Mouse (Mus musculus) cerebellum, postnatal 4 days (tissue): ENCODE data around the gene Uxs1.

Source experiments
- DNase-seq, 2 experiments: peaks; one replicate each; pipeline ENCODE4 v3.0.0; 2022; ENCODE audit warnings: low spot score in 2 of 2, mixed read lengths in 1 of 2

The Uxs1 gene

DNA sequence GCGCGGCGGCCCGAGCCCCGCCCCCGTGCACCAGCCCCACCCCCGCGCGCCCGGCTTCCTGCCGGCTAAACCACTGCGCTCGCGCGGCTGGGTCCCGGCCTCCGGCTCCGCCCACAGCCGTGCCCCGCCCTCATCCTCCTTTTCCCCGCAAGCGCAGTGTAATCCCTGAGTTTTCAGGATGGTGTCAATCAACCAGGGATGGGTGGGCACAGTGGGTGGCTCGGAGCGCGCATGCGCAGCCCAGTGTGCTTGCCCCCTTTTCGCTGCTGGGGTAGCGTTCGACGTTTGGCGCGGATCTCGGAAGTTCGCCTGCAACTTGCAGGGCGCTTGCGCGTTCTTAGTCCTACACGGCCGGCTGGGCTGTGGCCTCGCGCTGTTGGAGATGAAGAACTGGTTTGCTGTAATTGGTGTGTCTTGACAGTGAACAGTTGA is at the start of gene Uxs1:
Gene Uxs1 (minus strand): TSS at position 38 of the 432 bp plus-strand sequence.
- peak; percentile 93 to 99 for DNase-seq

DNA sequence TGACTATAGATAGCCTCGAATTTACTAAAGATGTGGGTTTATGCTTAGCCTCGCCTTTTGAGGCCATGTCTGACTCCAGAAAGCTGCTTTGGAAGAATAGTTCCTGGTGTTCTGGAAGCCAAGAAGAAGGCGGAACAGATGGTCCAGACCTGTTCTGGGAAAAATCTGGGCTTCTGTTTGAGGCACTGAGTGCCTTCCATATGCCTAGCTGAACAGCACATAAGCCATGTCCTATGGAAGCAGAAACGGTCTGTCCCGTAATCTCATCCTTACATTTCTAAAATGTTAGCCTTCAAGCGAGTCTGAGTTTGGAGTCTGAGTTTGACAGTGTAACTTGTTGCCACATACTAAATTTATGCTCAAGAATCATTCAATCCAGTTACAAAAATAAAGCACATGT is 49.6 kb upstream of the Uxs1 start:
- no peak for DNase-seq

DNA sequence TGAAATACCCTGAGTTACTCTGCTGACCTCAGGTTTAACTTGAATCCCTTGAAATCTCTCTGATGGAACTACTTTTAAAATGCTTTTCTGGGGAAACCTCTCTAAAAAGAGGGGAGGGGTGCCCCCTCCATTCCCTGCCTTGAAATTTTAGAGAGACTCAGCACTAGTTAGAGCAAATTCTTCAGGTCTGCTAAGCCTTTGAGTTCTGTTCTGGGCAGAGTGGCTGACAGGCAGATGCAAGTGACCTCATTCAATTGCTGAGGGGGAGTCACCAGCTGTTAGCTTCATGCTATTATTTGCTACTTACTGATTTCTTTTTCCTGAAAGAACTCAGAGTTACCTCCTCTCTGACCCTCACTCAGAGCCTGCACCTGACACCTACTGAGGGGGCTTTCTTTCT is 43.5 kb upstream of the Uxs1 start:
- no peak for DNase-seq

DNA sequence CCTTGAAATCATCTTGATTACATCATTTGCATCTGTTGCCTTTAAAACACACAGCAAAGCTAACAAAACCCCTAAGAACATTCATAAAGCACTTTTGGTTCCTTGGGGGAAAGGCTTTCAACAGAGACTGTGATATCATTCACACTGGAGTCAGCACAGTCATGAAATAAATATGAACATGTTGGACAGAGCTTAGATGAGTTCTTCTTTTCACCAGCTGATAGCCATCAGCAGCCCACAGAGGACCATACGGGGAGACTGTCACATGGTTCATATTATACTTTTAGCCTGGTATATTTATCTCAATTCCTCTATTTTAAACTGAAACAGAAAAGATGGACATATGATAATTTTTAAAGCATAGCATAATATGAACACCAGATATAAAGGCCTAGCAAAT is 40.9 kb upstream of the Uxs1 start:
- DNase-seq: no peak

DNA sequence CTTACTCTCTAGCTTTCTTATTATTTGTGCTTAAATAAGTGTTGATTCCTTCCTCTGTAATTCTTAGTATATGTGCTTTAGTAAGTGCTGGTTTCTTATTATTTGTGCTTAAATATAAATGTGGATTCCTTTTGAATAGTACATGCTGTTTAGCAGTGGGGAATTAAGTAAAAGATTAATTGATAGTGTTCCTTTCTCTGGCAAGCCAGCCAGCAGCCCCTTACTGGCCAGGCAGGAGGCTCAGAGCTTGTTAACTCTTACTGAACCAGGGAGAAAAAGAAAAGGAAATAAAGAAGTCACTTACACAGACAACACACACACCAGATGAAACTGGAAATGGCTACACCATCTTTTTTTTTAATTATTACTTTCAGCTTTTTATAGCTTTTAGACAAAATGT is 37.2 kb upstream of the Uxs1 start:
- no peak for DNase-seq

DNA sequence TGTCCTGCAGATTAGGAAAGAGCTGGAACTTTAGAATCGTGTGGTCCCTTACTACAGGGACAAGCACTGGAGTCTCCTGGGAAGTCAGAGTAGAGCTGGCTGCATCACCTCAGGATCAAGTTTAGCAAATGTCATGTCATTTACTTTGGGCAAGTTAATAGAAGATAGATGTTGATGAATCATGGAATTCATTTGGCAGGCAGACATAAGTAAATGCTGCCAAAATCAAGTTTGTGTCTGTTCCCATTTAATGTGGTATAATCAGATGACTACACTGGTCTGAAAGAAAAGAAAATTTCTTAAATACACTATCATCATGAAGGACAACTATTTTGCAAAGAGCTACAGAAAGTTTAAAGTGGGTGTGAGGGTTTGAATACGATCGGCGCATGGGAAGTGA is 35.0 kb upstream of the Uxs1 start:
- no peak for DNase-seq

DNA sequence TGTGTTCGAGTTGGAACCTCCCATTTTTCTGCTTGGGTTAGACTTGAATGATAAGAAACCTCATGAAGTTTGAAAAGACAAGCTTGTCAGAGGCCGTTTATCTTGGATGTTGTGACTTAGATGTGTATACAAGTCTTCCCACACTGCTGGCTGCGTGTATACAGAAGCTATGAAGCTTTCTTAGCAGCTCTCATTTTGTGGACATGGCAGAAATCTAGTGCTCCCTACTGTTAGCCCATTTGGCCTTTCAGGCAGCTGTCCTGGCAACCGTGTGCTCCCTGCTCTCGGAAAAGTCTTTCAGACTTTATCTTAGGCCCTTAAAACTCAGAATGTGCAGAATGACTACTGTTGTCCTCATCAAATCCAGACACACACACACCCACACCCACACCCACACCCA is 31.4 kb upstream of the Uxs1 start:
- no peak for DNase-seq

DNA sequence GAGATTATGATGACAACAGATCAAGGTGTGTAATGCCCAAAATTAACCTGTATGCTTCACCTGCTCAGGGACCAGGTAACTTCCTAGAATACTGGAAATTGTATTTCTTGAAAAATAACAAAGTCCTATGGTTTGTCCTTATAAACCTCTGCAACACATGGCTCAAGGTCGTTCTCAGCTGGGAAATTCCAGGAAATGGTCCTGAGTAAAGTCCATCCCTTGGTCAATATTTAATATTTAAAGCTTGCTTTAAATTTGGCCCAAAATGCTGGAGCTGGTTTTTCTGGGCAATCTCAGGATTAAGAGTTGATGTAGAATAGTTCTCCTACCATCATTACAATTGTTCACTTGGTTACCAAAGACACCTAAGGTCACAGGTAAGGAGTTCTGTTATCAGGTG is 30.1 kb upstream of the Uxs1 start:
- no peak for DNase-seq

DNA sequence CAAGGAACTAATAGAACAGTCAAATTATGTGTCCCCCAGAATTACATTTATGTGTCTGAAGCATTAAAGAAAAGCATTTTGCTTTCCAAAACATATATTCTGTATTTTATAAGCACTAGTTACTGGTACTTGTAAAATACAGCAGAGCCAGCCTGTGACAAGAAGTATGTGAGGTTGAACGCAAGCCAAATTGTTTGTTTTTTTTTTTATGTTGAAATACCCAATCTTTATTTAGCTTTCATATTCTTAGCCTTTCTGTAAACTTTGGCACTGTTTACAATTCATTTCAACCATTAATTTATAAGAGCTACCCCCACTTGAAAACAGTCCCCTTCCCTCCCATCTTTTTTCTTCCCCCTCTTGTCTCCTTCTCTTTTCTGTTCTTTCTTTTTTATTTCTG is 28.0 kb upstream of the Uxs1 start:
- no peak for DNase-seq

DNA sequence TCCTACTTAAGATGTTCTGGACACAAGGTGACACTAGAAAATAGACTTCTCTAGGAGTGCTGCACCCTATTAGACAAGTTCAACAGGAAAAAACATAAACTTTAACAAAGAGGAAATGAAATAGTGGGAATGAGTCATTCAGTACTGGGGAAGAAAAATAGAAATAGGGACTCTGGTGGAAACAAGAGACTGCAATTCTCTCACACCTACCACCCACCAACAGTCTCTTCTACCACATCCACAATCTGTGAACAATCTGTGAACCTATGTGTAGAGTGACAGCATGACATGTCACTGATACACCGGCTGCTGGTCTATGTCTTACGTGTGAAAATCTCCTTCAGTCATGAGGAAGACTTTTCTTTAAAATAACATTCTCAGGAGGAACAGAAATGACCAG is 15.8 kb upstream of the Uxs1 start:
- DNase-seq: no peak

DNA sequence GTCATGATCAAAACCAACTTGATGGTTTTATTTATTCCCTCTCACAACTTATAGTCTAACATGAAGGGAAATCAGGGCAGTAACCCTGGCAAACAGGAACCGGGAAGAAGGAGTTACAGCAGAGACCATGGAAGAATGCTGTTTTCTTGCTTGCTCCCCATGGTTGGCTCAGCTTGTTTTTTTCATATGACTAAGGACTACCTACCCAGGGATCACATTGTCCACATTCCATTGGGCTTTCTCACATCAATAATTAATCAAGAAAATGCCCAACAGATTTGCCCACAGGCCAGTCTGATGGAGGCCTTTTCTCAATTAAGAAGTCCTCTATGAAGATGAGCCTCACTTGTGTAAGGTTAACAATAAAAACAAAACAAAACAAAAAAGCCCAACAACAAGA is 9.6 kb upstream of the Uxs1 start:
- no peak for DNase-seq

DNA sequence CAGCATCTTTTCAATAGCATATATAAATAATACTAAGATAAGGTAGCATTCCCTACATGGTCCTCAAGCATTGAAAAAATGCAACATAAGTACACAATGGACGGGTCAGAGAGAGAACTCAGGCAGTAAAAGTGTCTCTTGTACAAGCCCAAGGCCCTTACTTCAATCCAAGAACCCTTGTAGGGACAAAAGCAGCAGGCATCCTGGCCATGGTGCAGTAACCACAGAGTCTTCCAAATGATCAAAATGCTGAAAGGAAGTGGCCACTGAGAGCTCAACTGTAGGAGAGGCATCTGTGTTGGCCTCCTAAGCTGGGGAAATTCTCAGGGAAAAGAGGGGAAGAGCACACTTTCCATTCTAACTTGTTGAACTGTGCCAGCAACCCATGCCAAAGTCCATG is 2.5 kb upstream of the Uxs1 start:
- no peak for DNase-seq

DNA sequence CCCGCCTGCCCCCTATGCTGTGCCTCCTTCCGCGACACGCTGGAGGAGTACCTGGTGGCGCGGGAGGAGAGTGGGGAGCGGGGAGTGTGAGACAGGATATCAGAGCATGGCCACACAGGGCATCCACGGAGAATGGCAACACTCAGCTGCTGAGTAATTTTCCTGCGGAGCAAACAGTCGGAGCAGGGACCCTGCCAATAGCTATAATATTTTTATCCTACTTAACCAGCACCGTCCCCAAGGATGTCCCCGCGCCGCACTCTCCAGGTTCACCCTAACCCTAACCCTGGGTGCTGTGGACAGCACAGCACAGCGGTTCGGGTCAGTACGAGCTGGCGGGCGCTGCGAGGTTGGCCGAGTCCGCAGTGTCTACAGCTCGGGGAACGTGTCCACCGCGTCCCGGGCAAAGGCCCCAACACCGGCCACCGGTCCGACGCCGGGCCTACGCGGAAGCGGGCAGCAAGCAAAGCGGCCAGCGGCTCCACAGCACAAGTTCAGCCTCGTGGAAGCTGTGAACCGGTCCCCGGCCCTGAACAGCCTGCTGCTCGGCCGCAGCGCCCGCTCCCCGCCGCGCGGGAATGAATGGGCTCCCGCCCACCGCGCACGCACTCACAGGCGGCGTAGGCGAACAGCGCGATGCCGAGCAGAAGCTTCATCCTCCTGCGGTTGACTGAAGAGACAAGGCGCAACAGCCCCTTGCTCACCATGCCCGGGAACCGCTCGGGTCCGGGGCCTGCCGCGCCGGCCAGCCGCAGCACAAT is 418 bp downstream of the Uxs1 start:
- DNase-seq: peak in 1 of 2 experiments; percentile 21

DNA sequence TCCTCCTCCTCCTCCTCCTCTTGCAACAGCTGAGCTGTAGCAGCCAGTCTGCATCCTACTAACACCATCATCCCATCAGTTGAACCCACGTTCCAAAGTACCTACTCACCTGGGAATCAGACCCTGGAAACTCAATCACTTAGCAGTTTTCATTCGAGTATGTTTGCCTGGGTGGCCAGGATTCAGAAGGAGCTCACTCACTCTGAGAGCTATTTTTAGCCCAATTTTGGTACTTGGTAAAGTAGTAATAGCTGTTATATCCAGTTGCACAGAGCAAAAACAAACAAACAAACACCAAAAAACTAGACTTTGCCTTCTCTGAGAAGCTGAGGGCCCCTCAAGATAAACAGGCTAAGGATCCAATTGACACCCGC is 985 bp downstream of the Uxs1 start:
- no peak for DNase-seq

DNA sequence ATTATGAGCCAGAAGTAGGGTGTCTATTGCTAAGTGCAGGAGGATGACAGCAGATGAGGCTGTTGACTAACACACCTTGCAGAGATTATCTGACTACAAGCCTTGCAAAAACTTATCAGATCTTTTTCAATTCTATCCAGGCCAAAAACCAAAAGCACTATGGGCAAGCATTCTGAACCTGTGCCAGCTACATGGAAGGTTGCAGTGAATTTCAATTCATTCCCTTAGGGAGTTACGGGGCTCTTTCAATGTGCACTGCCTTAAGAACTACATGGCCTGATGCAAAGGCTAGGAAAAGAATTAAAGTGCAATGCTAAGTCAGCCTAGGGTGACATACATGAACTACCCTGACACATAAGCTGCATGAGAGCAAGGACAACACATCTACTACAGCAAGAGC is 4.2 kb downstream of the Uxs1 start:
- DNase-seq: no peak

DNA sequence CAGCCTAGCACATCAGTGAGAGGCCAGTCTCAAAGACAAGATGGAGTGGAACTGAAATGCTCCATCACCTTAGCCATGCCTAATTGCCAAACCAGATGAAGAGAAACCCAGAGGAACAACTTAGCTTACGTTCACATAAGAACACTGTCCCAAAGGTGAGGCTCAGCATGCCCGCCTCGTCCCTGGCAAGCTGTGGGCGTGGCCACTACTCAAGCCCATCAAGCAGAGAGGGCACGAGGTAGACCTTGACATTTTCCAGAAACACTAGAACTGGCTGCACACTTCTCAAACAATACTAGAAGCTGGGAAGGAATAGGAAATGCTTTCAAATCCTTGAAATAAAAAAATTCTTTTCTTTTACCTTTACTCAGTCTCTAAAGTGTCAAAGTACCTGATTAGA is 5.0 kb downstream of the Uxs1 start:
- no peak for DNase-seq

DNA sequence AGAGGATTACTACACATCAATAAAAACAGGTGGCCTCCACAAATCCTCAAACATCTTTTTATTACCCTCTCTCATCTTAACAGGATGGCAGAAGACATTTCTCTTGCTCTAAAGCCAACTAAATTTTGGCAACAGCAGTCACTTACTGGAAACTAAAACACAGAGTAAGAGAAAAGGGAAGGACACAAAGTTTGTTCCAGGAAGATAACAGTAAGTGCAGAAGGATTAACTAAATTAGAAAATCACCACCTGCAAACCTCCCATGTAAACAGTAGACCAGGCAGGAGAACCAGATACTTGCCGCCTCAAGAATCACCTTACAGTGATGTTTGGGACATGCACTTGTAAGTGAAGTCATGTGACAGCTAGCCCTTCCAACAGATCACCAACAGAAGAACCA is 5.8 kb downstream of the Uxs1 start:
- DNase-seq: no peak

DNA sequence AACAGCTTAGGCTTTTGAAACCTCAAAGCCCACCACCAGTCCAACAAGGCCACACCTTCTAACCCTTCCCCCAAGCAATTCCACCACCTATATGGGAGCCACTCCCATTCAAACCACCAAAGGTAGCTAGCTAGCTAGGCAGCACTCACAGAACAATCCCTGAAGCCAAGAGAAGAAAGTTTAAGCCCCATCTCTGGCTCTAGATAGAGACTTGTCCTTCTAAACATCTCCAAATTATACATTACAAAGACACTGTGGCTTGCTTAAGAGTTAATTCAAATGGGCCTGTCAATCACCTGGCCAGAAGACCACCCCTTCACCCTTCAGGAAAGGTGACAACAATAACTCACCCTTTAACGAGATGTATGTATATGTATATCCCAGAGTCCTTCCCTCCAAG is 7.0 kb downstream of the Uxs1 start:
- DNase-seq: no peak

DNA sequence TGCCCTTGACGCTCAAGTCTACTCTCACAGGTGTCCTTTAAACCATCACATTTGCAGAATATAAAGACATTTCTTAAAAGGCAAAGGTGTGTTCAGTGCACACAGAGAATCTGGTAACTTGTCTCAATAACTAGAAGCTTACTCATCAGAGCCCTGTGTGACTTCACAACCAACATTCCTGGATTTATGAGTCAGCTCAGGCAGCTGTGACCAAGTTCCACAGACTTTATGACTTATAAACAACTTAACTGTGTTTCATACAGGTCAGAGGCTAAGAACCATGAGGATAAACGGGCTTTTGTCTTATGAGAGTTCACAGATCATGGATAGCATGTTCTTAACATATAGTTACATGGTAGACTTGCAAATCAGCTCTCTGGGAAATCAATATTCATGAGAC is 8.5 kb downstream of the Uxs1 start:
- DNase-seq: no peak

DNA sequence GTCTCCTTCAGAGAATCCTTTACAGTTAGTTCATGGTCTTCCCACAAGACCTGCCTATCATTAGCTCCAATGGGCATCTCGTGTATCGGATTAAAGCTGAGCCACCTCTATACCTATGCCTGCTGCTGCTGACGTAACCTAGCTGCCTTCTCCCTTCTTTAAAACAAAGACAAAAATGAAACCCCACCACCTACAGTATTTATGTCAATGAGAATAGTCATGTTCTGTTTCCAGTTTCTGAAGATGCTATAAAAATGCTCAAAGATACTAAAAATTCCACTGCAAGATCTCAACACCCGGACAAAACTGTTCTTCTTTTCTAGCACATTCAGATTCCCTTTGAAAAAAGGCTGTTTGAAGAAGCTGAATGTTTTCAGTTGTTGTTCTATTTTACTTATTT is 9.2 kb downstream of the Uxs1 start:
- DNase-seq: no peak

DNA sequence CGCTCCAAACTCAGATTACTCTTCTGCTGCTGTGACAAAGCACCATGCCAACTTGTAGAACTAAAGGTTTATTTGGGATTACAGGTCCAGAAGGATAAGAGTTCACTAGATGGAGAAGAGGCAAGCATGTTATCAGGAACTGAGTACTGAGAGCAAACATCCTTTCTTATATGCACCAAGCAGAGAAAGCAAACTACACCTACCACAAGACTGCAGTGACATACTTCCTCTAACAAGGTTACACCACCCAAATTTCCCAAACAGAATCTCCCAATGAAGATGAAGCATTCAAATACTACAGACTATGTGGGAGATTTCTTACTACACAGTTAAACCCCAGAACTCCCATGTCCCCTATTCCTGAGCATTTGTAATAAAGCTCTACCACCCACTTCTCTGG is 15.8 kb downstream of the Uxs1 start:
- no peak for DNase-seq

DNA sequence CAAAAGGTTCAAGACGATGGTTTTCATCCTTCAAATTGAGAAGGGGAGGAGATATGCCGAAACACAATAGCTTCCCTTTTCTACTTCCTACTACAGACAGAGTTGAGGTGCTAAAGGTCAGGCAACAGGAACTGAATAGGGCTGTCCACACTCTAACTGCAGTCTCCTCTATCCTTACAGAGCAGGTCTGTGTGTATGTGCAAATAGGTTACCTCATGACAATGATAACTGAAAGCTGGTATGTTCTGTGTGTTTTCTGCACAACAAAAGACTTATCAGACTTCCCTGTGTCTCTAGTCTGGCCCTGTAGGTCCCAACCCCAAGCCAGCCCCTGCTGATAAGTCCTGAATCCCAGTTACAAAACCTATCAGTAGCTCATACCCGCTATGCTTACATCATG is 16.5 kb downstream of the Uxs1 start:
- no peak for DNase-seq

DNA sequence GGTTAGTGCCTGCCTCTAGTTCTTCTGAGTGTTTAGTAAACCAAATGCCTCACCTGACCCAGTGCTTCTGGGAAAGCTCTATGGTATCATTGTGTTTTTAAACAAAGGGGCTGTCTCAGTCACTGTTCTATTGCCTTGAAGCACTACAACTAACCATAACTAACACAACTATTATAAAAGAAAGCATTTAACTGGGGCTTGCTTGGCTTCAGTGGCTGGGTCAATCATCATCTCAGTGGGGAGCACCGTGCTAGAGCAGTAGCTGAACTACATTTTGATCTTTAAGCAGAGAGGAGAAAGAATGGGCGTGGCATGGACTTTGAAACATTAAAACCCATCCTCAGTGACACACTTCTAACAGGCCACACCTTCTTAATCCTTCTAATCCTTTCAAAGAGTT is 18.2 kb downstream of the Uxs1 start:
- no peak for DNase-seq

DNA sequence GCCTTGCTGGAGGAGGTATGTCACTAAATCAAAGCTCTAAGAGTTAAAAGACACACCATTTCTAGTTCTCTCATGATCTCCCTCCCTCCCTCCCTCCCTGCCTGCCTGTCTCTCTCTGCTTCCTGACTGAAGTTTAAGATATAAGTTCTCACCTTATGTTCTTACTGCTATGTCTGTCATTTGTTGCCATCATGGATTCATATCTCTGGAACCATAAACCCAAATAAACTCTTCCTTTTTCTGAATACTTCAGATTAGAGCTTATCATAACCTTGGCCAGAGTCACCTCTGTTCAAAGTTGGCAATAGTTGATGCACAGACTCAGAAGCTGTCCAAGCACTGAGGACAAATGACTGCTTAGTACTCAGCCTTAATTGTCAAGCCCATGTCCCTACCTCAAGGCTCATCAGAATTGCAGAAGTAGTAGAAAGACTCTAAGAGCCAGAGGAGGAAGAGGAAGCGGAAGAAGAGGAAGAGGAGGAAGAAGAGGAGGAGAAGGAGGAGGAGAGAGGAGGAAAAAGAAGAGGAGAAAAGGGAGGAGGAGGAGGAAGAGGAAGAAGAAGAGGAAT is 23.6 kb downstream of the Uxs1 start:
- no peak for DNase-seq
